Mouse (Mus musculus) liver, embryonic 16.5 days (tissue): Measurements from ENCODE around the gene Mmp14. TPM values are rescaled to one million over a fixed set of nuclear protein-coding genes. Genes with fewer than 3 reads are reported as not detected.
A peak's percentile ranks its signal among the peaks of the same experiment; 100 is the strongest.

Experiments used
- ATAC-seq: fragments of 200-750 bp; cut with Nextera tagmentation; 2 replicates; pipeline ENCODE4 v1.8.0; 2017; ENCODE audit warnings: low read depth, mild to moderate bottlenecking, moderate number of reproducible peaks, moderate library complexity
- H3K27ac ChIP-seq: fragments of 300-500 bp; sonication (generic); 2 replicates; pipeline ENCODE4 v1.5.1; 2014; ENCODE audit warnings: mild to moderate bottlenecking, low read length
- H3K27me3 ChIP-seq: fragments of 300-500 bp; sonication (generic); 2 replicates; pipeline ENCODE4 v1.6.1; 2014; ENCODE audit warnings: low read depth, low read length, mixed read lengths; ENCODE audit not compliant: control insufficient read depth, insufficient read depth
- H3K36me3 ChIP-seq: fragments of 300-500 bp; sonication (generic); 2 replicates; pipeline ENCODE4 v1.6.1; 2014; ENCODE audit warnings: mild to moderate bottlenecking; ENCODE audit not compliant: control insufficient read depth, insufficient read depth
- H3K4me1 ChIP-seq: fragments of 300-500 bp; sonication (generic); 2 replicates; pipeline ENCODE4 v1.6.1; 2014; ENCODE audit warnings: low read depth, low read length, mixed read lengths; ENCODE audit not compliant: control insufficient read depth
- H3K4me2 ChIP-seq: fragments of 300-500 bp; sonication (generic); 2 replicates; pipeline ENCODE4 v1.6.1; 2014; ENCODE audit warnings: low read depth, low read length, mixed read lengths
- H3K4me3 ChIP-seq: fragments of 300-500 bp; sonication (generic); 2 replicates; pipeline ENCODE4 v1.5.1; 2014; ENCODE audit warnings: low read depth, mild to moderate bottlenecking, low read length
- H3K9ac ChIP-seq: fragments of 300-500 bp; sonication (generic); 2 replicates; pipeline ENCODE4 v1.6.1; 2014; ENCODE audit warnings: low read depth, low read length
- H3K9me3 ChIP-seq: fragments of 300-500 bp; sonication (generic); replicated peaks from 2 replicates; pipeline ENCODE4 v1.6.1; 2016; ENCODE audit warnings: low read length; ENCODE audit not compliant: control insufficient read depth
- WGBS: fragments of 180-500 bp; shearing (Covaris S2); extraction: QIAGEN DNeasy Blood & Tissue Kit; methylation state at CpG from one replicate; pipeline ENCODE4 v1.1.7; 2014; ENCODE audit not compliant: insufficient replicate concordance; 5-methylcytosine and 5-hydroxymethylcytosine counted together
- polyA plus RNA-seq: library from polyadenylated mRNA; unstranded; fragments of >200 nt; fragmentation: Nextera tagmentation; extraction: Ambion mirVana; gene quantifications from 2 replicates; pipeline ENCODE4 v1.2.1, GENCODE M21; 2015

Mmp14 gene
- polyA plus RNA-seq, 1 experiment from 2014 or later = 25.3 TPM

- no peaks in the 10 kb centered on the region for H3K9me3 ChIP-seq
- no peak overlapping the region for H3K4me2 ChIP-seq
- no peak overlapping the region for H3K27ac ChIP-seq
- H3K27me3 ChIP-seq = no peaks in the 10 kb centered on the region
- H3K4me1 ChIP-seq = peaks cover 5% of the 10 kb centered on the region; the same call in 1 of the 2 replicates
- no peaks in the 10 kb centered on the region for H3K36me3 ChIP-seq
- H3K4me3 ChIP-seq = no peak overlapping the region
- no peak for ATAC-seq
- no peak overlapping the region for H3K9ac ChIP-seq
Measured at GRCm38 (mm10) chr14:54394309-54394708, 37.1 kb upstream of the Mmp14 start.

DNA sequence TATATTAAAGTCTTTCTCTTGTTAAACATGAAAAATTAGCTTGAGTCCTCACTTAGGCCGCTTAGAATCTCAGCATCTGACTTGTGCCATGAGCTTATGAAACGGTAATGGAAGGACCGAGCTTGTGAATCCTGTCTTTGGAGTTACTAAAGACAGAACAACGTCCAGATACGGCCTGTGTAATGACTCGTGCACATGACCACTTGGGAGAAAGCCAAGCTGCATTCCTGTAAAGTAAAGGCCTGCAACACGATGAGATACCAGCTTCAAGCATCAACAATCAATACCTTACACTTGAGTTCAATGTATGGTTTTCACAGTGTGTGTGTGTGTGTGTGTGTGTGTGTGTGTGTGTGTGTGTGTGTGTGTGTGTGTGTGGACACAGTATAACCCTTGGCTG is 34.7 kb upstream of the Mmp14 start:
- 58% methylated on average over 7 of the region's 7 CpGs for WGBS
- Histone ChIP-seq H3K4me3 (no peak overlapping the region), H3K36me3 (no peaks in the 10 kb centered on the region), H3K9ac (no peak overlapping the region), H3K4me2 (no peak overlapping the region), H3K4me1 (peaks cover 5% of the 10 kb centered on the region; the same call in 1 of the 2 replicates), H3K27me3 (no peaks in the 10 kb centered on the region), H3K27ac (no peak overlapping the region), H3K9me3 (no peaks in the 10 kb centered on the region)
- ATAC-seq = no peak

DNA sequence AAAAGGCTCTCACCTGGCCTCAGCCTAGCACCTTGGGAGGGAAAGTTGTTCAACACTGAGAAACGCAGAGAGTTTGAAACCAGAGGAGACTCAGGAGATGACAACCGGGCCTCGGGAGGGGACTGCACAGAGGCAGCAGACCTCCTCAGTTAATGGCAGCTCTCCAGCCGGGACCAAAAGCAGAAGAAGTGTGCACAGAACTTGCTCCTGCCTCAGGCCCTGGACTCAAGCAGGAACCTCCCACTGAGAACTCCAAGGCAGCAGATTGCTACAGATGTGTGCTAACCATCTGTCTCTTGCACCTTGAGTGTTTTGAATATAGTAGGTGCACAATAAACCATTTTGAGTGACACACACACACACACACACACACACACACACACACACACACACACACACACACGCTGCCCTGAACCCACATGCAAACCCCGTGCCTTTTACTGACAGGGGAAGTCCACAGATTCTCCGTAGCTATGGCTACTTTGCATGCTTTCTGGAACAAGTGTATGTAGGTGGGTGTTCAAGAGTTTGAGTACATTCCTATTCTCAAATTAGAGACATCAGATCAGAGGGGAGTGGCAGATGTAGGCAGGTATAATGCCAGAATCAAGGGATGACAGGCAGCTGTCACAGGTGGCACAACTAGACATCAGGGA is 33.4 kb upstream of the Mmp14 start:
- no peaks in the 10 kb centered on the region for H3K36me3 ChIP-seq
- no peaks in the 10 kb centered on the region for H3K9me3 ChIP-seq
- H3K4me3 ChIP-seq = no peak overlapping the region
- 55% methylated on average over 7 of the region's 7 CpGs for WGBS
- H3K4me1 ChIP-seq = peaks cover 5% of the 10 kb centered on the region; the same call in 1 of the 2 replicates
- ATAC-seq = no peak
- no peak overlapping the region for H3K27ac ChIP-seq
- no peak overlapping the region for H3K4me2 ChIP-seq
- H3K27me3 ChIP-seq = no peaks in the 10 kb centered on the region
- H3K9ac ChIP-seq = no peak overlapping the region

DNA sequence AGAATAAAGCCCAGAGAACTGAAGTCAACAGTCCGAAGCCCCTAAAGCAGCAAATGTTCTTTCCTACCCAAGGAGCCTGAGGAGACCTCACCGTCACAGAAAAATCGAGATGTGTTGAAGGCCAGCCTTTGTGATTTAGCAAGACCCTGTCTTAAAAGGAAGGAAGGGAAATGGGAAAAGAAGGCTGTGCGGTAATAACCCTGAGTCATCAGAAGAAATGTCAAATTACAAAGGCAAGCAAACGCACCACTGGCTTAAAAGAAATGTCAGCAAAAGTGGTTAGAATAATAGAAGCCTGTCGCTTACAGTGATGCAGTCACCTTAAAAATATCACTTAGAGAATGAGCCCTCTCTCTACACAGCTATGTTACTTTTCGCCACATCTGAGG is 32.9 kb upstream of the Mmp14 start:
- Histone ChIP-seq H3K27ac (no peak overlapping the region; the same call in none of the 2 replicates), H3K9me3 (no peaks in the 10 kb centered on the region), H3K4me3 (no peak overlapping the region), H3K4me1 (peaks cover 5% of the 10 kb centered on the region; the same call in 1 of the 2 replicates), H3K4me2 (no peak overlapping the region), H3K27me3 (no peaks in the 10 kb centered on the region), H3K9ac (no peak overlapping the region), H3K36me3 (no peaks in the 10 kb centered on the region)
- no peak for ATAC-seq
- 48% methylated on average over 7 of the region's 7 CpGs for WGBS

DNA sequence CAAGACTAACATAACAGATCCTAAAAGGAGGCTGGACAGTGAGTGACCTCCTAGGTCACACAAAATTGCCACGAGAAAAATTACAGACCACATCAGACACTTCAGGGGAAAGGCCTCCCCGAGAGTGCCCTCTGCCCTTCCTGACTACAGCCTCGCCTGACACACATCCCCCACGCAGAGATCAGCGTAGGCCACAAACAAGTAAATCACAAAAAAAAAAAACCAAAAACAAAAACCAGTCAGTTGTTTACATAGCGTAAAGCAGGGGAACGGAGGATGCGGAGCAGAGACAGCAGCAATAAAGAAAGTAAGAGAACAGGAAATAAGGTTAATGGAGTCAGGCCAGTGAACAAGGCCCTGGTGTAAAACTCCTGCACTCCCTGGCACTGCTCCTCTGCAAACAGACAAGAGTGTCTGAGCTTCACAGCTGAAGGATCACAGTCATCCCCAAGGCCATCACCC is 32.5 kb upstream of the Mmp14 start:
- 52% methylated on average over 8 of the region's 8 CpGs for WGBS
- H3K4me3 ChIP-seq = no peak overlapping the region
- peak overlapping the region; percentile 20 for H3K27ac ChIP-seq
- no peaks in the 10 kb centered on the region for H3K9me3 ChIP-seq
- no peaks in the 10 kb centered on the region for H3K27me3 ChIP-seq
- H3K4me1 ChIP-seq = peaks cover 5% of the 10 kb centered on the region; the same call in 1 of the 2 replicates
- H3K36me3 ChIP-seq = no peaks in the 10 kb centered on the region
- H3K4me2 ChIP-seq = no peak overlapping the region
- ATAC-seq = no peak
- no peak overlapping the region for H3K9ac ChIP-seq

DNA sequence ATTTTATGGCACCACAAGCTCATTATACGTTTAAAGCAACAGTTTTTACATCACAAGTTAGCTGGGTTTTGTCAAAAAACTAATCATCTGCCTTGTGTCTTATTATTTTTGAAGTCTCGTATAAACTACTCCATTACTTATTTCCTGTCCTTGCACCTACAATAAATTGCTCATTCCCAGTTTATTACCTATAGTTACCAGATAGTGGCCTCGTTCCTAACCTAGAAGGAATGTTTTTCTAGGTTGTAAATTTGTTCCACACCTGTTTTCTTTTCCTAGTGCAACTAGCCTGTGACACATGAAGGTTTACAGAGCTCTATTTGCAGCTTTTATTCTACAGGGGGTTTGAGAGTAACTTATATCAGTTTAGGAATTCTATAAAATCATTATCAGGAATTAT is 29.7 kb upstream of the Mmp14 start:
- no peak overlapping the region for H3K27ac ChIP-seq
- peaks cover 8% of the 10 kb centered on the region for H3K4me1 ChIP-seq
- 53% methylated on average over 3 of the region's 3 CpGs for WGBS
- no peaks in the 10 kb centered on the region for H3K36me3 ChIP-seq
- no peak for ATAC-seq
- H3K4me2 ChIP-seq = no peak overlapping the region
- H3K9me3 ChIP-seq = no peaks in the 10 kb centered on the region
- H3K9ac ChIP-seq = no peak overlapping the region
- H3K4me3 ChIP-seq = no peak overlapping the region
- no peaks in the 10 kb centered on the region for H3K27me3 ChIP-seq

DNA sequence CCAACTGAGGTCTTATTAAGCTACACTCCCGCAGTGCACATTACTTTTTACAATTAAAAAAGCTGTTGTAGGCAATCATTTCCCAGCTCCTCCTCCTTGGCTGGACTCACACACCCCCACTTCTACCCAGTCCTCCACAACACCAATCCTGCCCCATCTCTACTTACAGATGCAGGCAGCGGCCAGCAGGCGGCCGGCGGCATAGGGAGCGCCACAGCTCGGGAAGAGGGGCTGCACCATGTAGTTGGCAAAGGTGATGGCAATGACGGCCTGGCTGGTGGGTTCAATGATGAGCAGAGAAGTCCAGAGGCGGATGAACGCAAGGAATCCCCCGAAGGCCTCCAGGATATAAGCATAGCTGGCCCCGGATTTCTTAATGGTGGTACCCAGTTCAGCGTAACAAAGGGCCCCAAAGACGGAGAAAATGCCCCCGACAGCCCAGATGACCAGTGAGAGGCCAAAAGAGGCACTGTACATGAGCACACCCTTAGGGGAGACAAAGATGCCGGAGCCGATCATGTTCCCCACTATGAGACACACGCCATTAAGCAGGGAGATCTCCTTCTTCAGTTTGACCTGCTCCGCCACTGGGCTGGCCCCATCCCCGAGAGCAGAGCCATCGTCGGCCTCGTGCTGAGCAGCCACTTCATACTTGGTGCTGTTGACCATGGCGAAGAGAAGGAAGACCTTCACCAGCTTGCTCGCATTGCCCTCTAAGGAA is 22.9 kb upstream of the Mmp14 start:
- H3K4me1 ChIP-seq = peaks cover 16% of the 10 kb centered on the region
- ATAC-seq = no peak
- H3K36me3 ChIP-seq = no peaks in the 10 kb centered on the region
- H3K4me2 ChIP-seq = no peak overlapping the region
- H3K4me3 ChIP-seq = 0 out of 2 replicates have a peak overlapping the region, but pooled peaks have one; percentile 2
- no peak overlapping the region for H3K9ac ChIP-seq
- no peak overlapping the region for H3K27ac ChIP-seq
- WGBS = 75% methylated on average over 25 of the region's 25 CpGs
- no peaks in the 10 kb centered on the region for H3K27me3 ChIP-seq
- H3K9me3 ChIP-seq = no peaks in the 10 kb centered on the region

DNA sequence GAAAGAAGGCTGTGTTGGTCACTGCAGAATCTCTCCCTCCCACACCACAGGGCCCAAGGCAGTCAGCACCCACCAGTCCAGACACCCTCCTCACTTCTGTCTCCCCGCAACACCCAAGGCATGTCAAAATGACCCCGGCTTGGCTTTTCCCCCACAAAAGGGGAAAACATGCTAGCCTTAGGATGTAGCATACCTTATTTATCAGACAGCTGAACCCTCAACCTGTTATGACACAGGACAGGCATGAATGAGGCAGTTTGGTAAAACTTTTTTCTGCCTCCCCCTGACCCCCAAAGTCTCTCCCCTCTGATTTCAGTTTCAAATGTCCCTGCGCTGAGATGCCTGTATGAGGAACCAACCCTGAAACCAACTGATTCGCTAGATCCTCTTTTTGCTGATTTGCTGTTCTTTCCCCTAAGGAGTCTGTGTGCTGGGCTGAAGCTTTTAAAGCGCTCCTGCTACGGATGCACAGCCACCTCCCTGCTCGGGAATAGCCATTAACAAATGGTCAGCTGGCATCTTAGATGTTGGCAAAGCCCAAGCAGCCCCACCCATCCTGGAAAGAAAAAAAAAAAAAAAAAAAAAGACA is 22.3 kb upstream of the Mmp14 start:
- Histone ChIP-seq H3K9ac (no peak overlapping the region), H3K36me3 (no peaks in the 10 kb centered on the region), H3K9me3 (no peaks in the 10 kb centered on the region), H3K27me3 (no peaks in the 10 kb centered on the region), H3K4me2 (peak overlapping the region; percentile 26), H3K4me1 (peaks cover 21% of the 10 kb centered on the region), H3K4me3 (peak overlapping the region; percentile 2; the same call in 1 of the 2 replicates), H3K27ac (peak overlapping the region; percentile 23)
- ATAC-seq = no peak
- WGBS = 44% methylated on average over 7 of the region's 7 CpGs
